Mouse (Mus musculus) heart, adult 2 months (tissue): ENCODE measurements at regions not wholly inside any gene's neighbourhood (a gene's known extent, or its start where the extent isn't known, plus 50 kb on each side); places are given as distances from the start of the nearest gene placed in this dataset.

Experiments used
- DNase-seq, 2 experiments: peaks; one replicate each; pipeline ENCODE4 v3.0.0; 2021
- H3K27ac ChIP-seq: fragments of 200-600 bp; 2 replicates; pipeline ENCODE4 v1.8.1; 2022
- H3K27me3 ChIP-seq: fragments of 200-500 bp; 2 replicates; pipeline ENCODE4 v1.6.1; 2012; ENCODE audit warnings: mild to moderate bottlenecking, low read length, inconsistent platforms, mixed read lengths; ENCODE audit not compliant: control insufficient read depth, insufficient read depth
- H3K36me3 ChIP-seq: fragments of 200-500 bp; 2 replicates; pipeline ENCODE4 v1.6.1; 2012; ENCODE audit warnings: low read length, inconsistent platforms; ENCODE audit not compliant: control insufficient read depth, insufficient read depth
- H3K4me1 ChIP-seq: fragments of 200-500 bp; 2 replicates; pipeline ENCODE4 v1.6.1; 2011; ENCODE audit warnings: low read length; ENCODE audit not compliant: control insufficient read depth, insufficient read depth
- H3K4me3 ChIP-seq: fragments of 200-600 bp; 2 replicates; pipeline ENCODE4 v1.8.1; 2022
- H3K79me2 ChIP-seq: fragments of 200-500 bp; replicated peaks from 2 replicates; pipeline ENCODE4 v1.6.1; 2012; ENCODE audit warnings: mild to moderate bottlenecking, inconsistent platforms, low read length, moderate library complexity, mixed read lengths; ENCODE audit not compliant: control insufficient read depth, insufficient read depth
- H3K9ac ChIP-seq: fragments of 200-500 bp; 2 replicates; pipeline ENCODE4 v1.6.1; 2012; ENCODE audit warnings: low read depth, mild to moderate bottlenecking, control low read depth, inconsistent platforms, low read length, mixed read lengths
- CTCF ChIP-seq: fragments of 200-600 bp; IDR thresholded peaks from 2 replicates; pipeline ENCODE4 v1.8.1; 2022; ENCODE audit warnings: antibody characterized with exemption, mild to moderate bottlenecking, moderate library complexity
- EP300 ChIP-seq: fragments of 200-500 bp; IDR thresholded peaks from 2 replicates; pipeline ENCODE4 v1.6.1; 2011; ENCODE audit warnings: low read depth, low read length, control low read depth; ENCODE audit not compliant: insufficient read depth
- POLR2A ChIP-seq: fragments of 200-500 bp; IDR thresholded peaks from 2 replicates; pipeline ENCODE4 v1.6.1; 2011; ENCODE audit warnings: mild to moderate bottlenecking, low read depth, low read length, control low read depth; ENCODE audit not compliant: insufficient read depth
- WGBS: fragments of 180-500 bp; shearing (Covaris S2); methylation state at CpG from one replicate; pipeline ENCODE4 v1.1.7; 2018; 5-methylcytosine and 5-hydroxymethylcytosine counted together
- intact Hi-C: fragments of 180-260 bp; cut with DNase I; formaldehyde crosslinking; loops from one replicate; pipeline ENCODE4 v1.15.1; 2025

- TF ChIP-seq CTCF (no peak), EP300 (no peak), POLR2A (no peak)
- WGBS = 63% methylated on average over 4 of the region's 4 CpGs
- no peak overlapping the region for H3K4me3 ChIP-seq
- no peaks in the 10 kb centered on the region for H3K79me2 ChIP-seq
- H3K4me1 ChIP-seq = peaks cover 6% of the 10 kb centered on the region
- H3K36me3 ChIP-seq = peaks cover 5% of the 10 kb centered on the region
- intact Hi-C loops = loop anchor here (5.0 to 10.0 kb wide), 2 partner anchors 245 to 878 kb away; no protein-coding TSS in a partner anchor
- no peak for DNase-seq
- no peak overlapping the region for H3K9ac ChIP-seq
- H3K27ac ChIP-seq = no peak overlapping the region
- no peaks in the 10 kb centered on the region for H3K27me3 ChIP-seq
These were observed 95.3 kb upstream of the Rgma start for GRCm38 (mm10) chr7:73279936-73280445.

DNA sequence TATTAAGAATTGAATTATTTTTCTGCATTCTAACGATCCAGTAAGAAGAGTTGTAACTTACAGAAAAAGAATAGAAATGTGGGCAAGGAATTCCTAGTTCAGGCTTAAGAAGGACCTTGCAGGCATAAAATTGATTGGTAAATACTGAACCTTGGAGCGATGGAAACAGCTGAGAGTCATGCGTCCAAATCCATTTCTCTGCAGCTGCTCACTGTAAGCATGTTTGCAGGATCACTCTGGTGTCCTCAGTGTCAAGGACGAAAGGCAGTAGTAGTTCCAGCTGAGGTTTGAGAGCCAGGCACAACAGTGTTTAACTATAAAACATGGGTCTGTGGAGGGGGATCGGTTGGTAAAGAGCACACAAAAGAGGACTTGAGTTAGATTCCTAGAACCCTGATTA lies 89.1 kb upstream of the Rgma start:
- Histone ChIP-seq H3K27ac (no peak overlapping the region), H3K79me2 (no peaks in the 10 kb centered on the region), H3K4me1 (no peaks in the 10 kb centered on the region), H3K36me3 (no peaks in the 10 kb centered on the region), H3K4me3 (no peak overlapping the region), H3K9ac (no peak overlapping the region), H3K27me3 (no peaks in the 10 kb centered on the region)
- 79% methylated on average over 5 of the region's 5 CpGs for WGBS
- no peak for TF ChIP-seq CTCF
- intact Hi-C loops = no loop called here
- DNase-seq = no peak

- TF ChIP-seq EP300 (no peak), POLR2A (no peak), CTCF (no peak)
- Histone ChIP-seq H3K27ac (no peak overlapping the region), H3K4me3 (no peak overlapping the region), H3K79me2 (no peaks in the 10 kb centered on the region), H3K9ac (no peak overlapping the region), H3K4me1 (no peaks in the 10 kb centered on the region), H3K36me3 (no peaks in the 10 kb centered on the region), H3K27me3 (no peaks in the 10 kb centered on the region)
- intact Hi-C loops = no loop called here
- no peak for DNase-seq
- WGBS = 51% methylated on average over 4 of the region's 4 CpGs
These were observed 82.0 kb upstream of the Rgma start for GRCm38 (mm10) chr7:73293337-73293736.

DNA sequence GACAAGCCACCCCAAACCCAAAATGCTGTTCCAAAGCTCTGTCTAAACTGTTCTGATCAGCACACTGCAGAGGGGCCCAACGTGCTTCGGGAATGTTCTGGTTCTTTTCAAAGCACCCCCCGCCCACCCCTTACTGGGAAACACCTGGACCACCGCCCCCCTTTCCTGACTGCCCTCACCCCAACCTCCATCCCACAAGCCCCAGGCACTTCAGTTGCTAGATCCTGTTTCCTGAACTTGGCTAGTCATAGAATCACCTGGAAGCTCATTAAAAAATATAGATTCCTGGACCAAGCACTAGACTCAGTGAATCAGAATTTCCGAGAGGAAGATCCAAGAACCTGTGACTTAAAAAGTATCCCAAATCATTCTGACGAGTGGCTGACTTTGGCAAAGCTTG lies 80.9 kb upstream of the Rgma start:
- Histone ChIP-seq H3K27ac (no peak overlapping the region), H3K27me3 (no peaks in the 10 kb centered on the region), H3K4me3 (no peak overlapping the region), H3K4me1 (no peaks in the 10 kb centered on the region), H3K79me2 (no peaks in the 10 kb centered on the region), H3K9ac (no peak overlapping the region), H3K36me3 (no peaks in the 10 kb centered on the region)
- intact Hi-C loops = no loop called here
- DNase-seq = no peak
- WGBS = 78% methylated on average over 6 of the region's 6 CpGs
- no peak for TF ChIP-seq EP300
- TF ChIP-seq POLR2A = no peak
- no peak for TF ChIP-seq CTCF

GRCm38 (mm10) chr7:73302501-73302900 lies 72.8 kb upstream of the Rgma start:
- TF ChIP-seq EP300 = no peak

GRCm38 (mm10) chr7:73303818-73304217 lies 71.5 kb upstream of the Rgma start:
- H3K4me1 ChIP-seq = no peaks in the 10 kb centered on the region
- no peak for DNase-seq
- H3K36me3 ChIP-seq = no peaks in the 10 kb centered on the region
- H3K4me3 ChIP-seq = no peak overlapping the region
- H3K27me3 ChIP-seq = no peaks in the 10 kb centered on the region
- H3K9ac ChIP-seq = no peak overlapping the region
- no peak overlapping the region for H3K27ac ChIP-seq
- 69% methylated on average over 9 of the region's 9 CpGs for WGBS
- TF ChIP-seq CTCF (no peak), EP300 (no peak), POLR2A (no peak)
- H3K79me2 ChIP-seq = no peaks in the 10 kb centered on the region
- intact Hi-C loops = no loop called here

More at GRCm38 (mm10) chr7:73302501-73302900, 72.8 kb upstream of the Rgma start:
- Histone ChIP-seq H3K9ac (no peak overlapping the region), H3K79me2 (no peaks in the 10 kb centered on the region), H3K4me3 (no peak overlapping the region), H3K4me1 (no peaks in the 10 kb centered on the region), H3K27me3 (no peaks in the 10 kb centered on the region), H3K36me3 (no peaks in the 10 kb centered on the region), H3K27ac (no peak overlapping the region)
- DNase-seq = no peak
- 68% methylated on average over 3 of the region's 3 CpGs for WGBS
- intact Hi-C loops = no loop called here

DNA sequence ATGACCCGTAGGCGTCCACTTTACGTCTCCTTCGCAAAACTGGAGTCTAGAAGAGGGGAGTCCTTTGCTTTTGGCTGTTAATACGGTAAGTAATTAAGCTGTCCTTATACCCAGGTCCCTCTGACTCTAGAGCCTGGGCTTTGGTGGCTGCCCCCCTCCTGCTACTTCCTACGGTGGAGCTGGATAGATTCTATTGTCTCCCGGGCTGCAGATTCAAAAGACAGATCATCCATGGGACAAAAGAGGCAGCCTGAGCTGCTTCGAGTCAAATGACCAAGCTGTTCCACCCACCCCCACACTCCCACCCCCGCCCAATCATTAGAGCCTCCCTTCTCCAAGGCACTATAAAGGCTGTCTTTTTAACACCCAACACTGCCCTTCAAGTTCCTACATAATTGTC lies 70.5 kb upstream of the Rgma start:
- TF ChIP-seq CTCF (no peak), POLR2A (no peak), EP300 (no peak)
- WGBS = 45% methylated on average over 9 of the region's 9 CpGs
- Histone ChIP-seq H3K9ac (no peak overlapping the region), H3K4me1 (no peaks in the 10 kb centered on the region), H3K79me2 (no peaks in the 10 kb centered on the region), H3K27me3 (no peaks in the 10 kb centered on the region), H3K4me3 (no peak overlapping the region), H3K36me3 (no peaks in the 10 kb centered on the region), H3K27ac (no peak overlapping the region)
- DNase-seq = no peak
- intact Hi-C loops = no loop called here
